Mouse (Mus musculus) adrenal gland, postnatal 4 days (tissue): ENCODE results near the gene Dnajc3. TPM values are rescaled to one million over a fixed set of nuclear protein-coding genes. Genes with fewer than 3 reads are reported as not detected.

ENCODE experiments used
- DNase-seq, 2 experiments: peaks; one replicate each; pipeline ENCODE4 v3.0.0; 2021 to 2022; ENCODE audit warnings: low spot score in 2 of 2, mixed read lengths in 2 of 2
- total RNA-seq, 2 experiments: library from RNA; stranded (reverse); gene quantifications; 2 replicates each; pipeline ENCODE4 v1.2.3; 2021

Gene Dnajc3
- total RNA-seq, 2 experiments from 2014 or later = 49.6 to 52.1 TPM

DNA sequence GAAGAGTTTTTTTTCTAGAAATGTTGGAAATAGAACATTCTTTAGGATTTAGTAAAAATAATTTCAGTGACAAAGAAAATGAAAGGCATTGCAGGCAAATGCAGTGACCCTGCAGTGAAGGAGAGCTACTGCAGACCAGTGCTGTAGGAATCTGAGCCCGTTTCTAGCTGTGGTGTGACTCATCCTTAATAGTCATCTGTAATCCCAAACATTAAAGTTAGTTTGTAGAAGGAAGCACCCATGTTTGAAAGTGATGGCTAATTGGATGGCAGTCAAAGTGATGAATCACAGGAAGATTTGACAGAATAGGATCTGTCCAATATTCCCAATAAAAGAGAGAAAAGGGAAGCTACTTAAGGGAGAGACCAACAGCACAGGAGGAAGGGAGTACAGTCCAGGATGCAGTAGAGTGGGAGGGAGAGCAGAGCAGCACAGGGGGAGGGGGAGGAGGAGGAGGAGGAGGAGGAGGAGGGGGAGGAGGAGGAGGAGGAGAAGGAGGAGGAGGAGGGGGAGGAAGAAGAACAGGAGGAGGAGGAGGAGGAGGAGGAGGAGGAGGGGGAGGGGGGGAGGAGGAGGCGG is 90.0 kb downstream of the Dnajc3 start:
- no peak for DNase-seq

Other genes starting within 250 kb of the Dnajc3 start
- gene Abcc4, start 231.8 kb upstream of the Dnajc3 start, total RNA-seq = 10 to 100 TPM in 1 of 2 experiments, 1 to 10 TPM in 1; 7.3 to 10.1 TPM
- gene Cldn10, start 150.1 kb upstream of the Dnajc3 start, total RNA-seq = 10 to 100 TPM in 1 of 2 experiments, under 1 TPM in 1; 0.54 to 10.3 TPM
- 10 to 100 TPM; 31.1 to 32.0 TPM for gene Dzip1, start 12.5 kb upstream of the Dnajc3 start, total RNA-seq
- 10 to 100 TPM; 17.2 to 18.8 TPM for gene Uggt2, start 161.5 kb downstream of the Dnajc3 start, total RNA-seq
- 1 to 10 TPM; 3.2 to 3.3 TPM for gene Hs6st3, start 200.4 kb downstream of the Dnajc3 start, total RNA-seq